Mouse (Mus musculus) kidney, postnatal 0 days (tissue): Measurements from ENCODE around the gene Slc39a11. TPM values are rescaled to one million over a fixed set of nuclear protein-coding genes. Genes with fewer than 3 reads are reported as not detected.
A peak's percentile ranks its signal among the peaks of the same experiment; 100 is the strongest.

Experiments
- ATAC-seq: fragments of 200-750 bp; cut with Nextera tagmentation; replicated peaks from 2 replicates; pipeline ENCODE4 v1.8.0; 2017; ENCODE audit warnings: low read depth, moderate number of reproducible peaks, moderate TSS enrichment, moderate library complexity; ENCODE audit not compliant: low FRiP score
- DNase-seq: peaks from one replicate; pipeline ENCODE4 v3.0.0-alpha.2; 2016; ENCODE audit warnings: low spot score
- H3K27ac ChIP-seq: fragments of 300-500 bp; sonication (generic); 2 replicates; pipeline ENCODE4 v1.5.1; 2014; ENCODE audit warnings: mild to moderate bottlenecking
- H3K27me3 ChIP-seq: fragments of 300-500 bp; sonication (generic); 2 replicates; pipeline ENCODE4 v1.6.1; 2014; ENCODE audit warnings: low read length, mixed read lengths; ENCODE audit not compliant: insufficient read depth
- H3K36me3 ChIP-seq: fragments of 300-500 bp; sonication (generic); 2 replicates; pipeline ENCODE4 v1.6.1; 2014; ENCODE audit warnings: low read length, mixed read lengths; ENCODE audit not compliant: insufficient read depth
- H3K4me1 ChIP-seq: fragments of 300-500 bp; sonication (generic); replicated peaks from 2 replicates; pipeline ENCODE4 v1.6.1; 2014; ENCODE audit warnings: antibody characterized with exemption, low read length, mixed read lengths; ENCODE audit not compliant: insufficient read depth
- H3K4me2 ChIP-seq: fragments of 300-500 bp; sonication (generic); 2 replicates; pipeline ENCODE4 v1.6.1; 2014; ENCODE audit warnings: mild to moderate bottlenecking, low read length, moderate library complexity, mixed read lengths
- H3K4me3 ChIP-seq: fragments of 300-500 bp; sonication (generic); replicated peaks from 2 replicates; pipeline ENCODE4 v1.5.1; 2014; ENCODE audit warnings: low read depth, low read length
- H3K9ac ChIP-seq: fragments of 300-500 bp; sonication (generic); 2 replicates; pipeline ENCODE4 v1.6.1; 2014; ENCODE audit warnings: low read depth, low read length
- H3K9me3 ChIP-seq: fragments of 300-500 bp; sonication (generic); replicated peaks from 2 replicates; pipeline ENCODE4 v1.6.1; 2016; ENCODE audit warnings: low read length, inconsistent platforms, mixed read lengths
- CTCF ChIP-seq: IDR thresholded peaks from 2 replicates; pipeline ENCODE4 v1.5.1; 2016; ENCODE audit warnings: antibody characterized with exemption, low read depth, mild to moderate bottlenecking, moderate library complexity
- WGBS: fragments of 180-500 bp; shearing (Covaris S2); extraction: QIAGEN DNeasy Blood & Tissue Kit; methylation state at CpG from one replicate; pipeline ENCODE4 v1.1.7; 2014; 5-methylcytosine and 5-hydroxymethylcytosine counted together
- polyA plus RNA-seq: library from polyadenylated mRNA; unstranded; fragments of >200 nt; fragmentation: Nextera tagmentation; extraction: Ambion mirVana; gene quantifications from 2 replicates; pipeline ENCODE4 v1.2.1, GENCODE M21; 2015

Slc39a11 gene
- 22.8 and 23.3 TPM in 2 replicates for polyA plus RNA-seq

GRCm38 (mm10) chr11:113649353-113650210, at the start of gene Slc39a11:
Slc39a11 (minus strand) TSS chr11:113650079.
- WGBS, result under 1% methylated on average over 87 of the region's 91 CpGs
- peak within 1 kb of the TSS; percentile 72 for H3K4me2 ChIP-seq
- H3K4me1 ChIP-seq, result peaks cover 10% of the 10 kb centered on the region; the same call in 1 of the 2 replicates
- no peaks in the 10 kb centered on the region for H3K27me3 ChIP-seq
- peak within 1 kb of the TSS; percentile 87 for H3K27ac ChIP-seq
- ATAC-seq (peak; percentile 53), DNase-seq (peak; percentile 77)
- H3K36me3 ChIP-seq, result peaks cover 24% of the 10 kb centered on the region
- H3K4me3 ChIP-seq, result peak within 1 kb of the TSS; percentile 95
- peak within 1 kb of the TSS; percentile 97 for H3K9ac ChIP-seq
- peak; percentile 45; the same call in 1 of the 2 replicates for TF ChIP-seq CTCF
- H3K9me3 ChIP-seq, result no peaks in the 10 kb centered on the region

GRCm38 (mm10) chr11:113699643-113700042, 49.8 kb upstream of the Slc39a11 start:
- Histone ChIP-seq H3K4me2 (no peak overlapping the region), H3K9me3 (no peaks in the 10 kb centered on the region), H3K4me3 (no peak overlapping the region), H3K4me1 (no peaks in the 10 kb centered on the region; the same call in 1 of the 2 replicates), H3K9ac (no peak overlapping the region), H3K36me3 (peaks cover 11% of the 10 kb centered on the region), H3K27ac (no peak overlapping the region), H3K27me3 (no peaks in the 10 kb centered on the region)
- no peak for TF ChIP-seq CTCF
- DNase-seq (no peak), ATAC-seq (no peak)
- 81% methylated on average over 7 of the region's 7 CpGs for WGBS

GRCm38 (mm10) chr11:113698013-113698545, 48.2 kb upstream of the Slc39a11 start:
- 34% methylated on average over 12 of the region's 12 CpGs for WGBS
- Histone ChIP-seq H3K4me1 (no peaks in the 10 kb centered on the region), H3K27me3 (no peaks in the 10 kb centered on the region), H3K4me3 (no peak overlapping the region), H3K36me3 (peaks cover 14% of the 10 kb centered on the region), H3K27ac (peak overlapping the region; percentile 40; the same call in 1 of the 2 replicates), H3K9ac (no peak overlapping the region), H3K9me3 (no peaks in the 10 kb centered on the region), H3K4me2 (no peak overlapping the region)
- ATAC-seq (peak; percentile 87), DNase-seq (peak; percentile 85)
- TF ChIP-seq CTCF, result no peak

GRCm38 (mm10) chr11:113697571-113697970, 47.7 kb upstream of the Slc39a11 start:
- H3K4me1 ChIP-seq, result no peaks in the 10 kb centered on the region
- H3K27ac ChIP-seq, result peak overlapping the region; percentile 40; the same call in 1 of the 2 replicates
- H3K27me3 ChIP-seq, result no peaks in the 10 kb centered on the region
- ATAC-seq (no peak), DNase-seq (no peak)
- H3K4me2 ChIP-seq, result no peak overlapping the region
- H3K4me3 ChIP-seq, result no peak overlapping the region
- TF ChIP-seq CTCF, result no peak
- WGBS, result 63% methylated on average over 5 of the region's 5 CpGs
- peaks cover 17% of the 10 kb centered on the region for H3K36me3 ChIP-seq
- H3K9ac ChIP-seq, result no peak overlapping the region
- H3K9me3 ChIP-seq, result no peaks in the 10 kb centered on the region

GRCm38 (mm10) chr11:113691851-113692250, 42.0 kb upstream of the Slc39a11 start:
- H3K9me3 ChIP-seq, result no peaks in the 10 kb centered on the region
- H3K36me3 ChIP-seq, result peaks cover 38% of the 10 kb centered on the region
- H3K4me2 ChIP-seq, result no peak overlapping the region
- no peaks in the 10 kb centered on the region for H3K27me3 ChIP-seq
- WGBS, result 62% methylated on average over 3 of the region's 3 CpGs
- TF ChIP-seq CTCF, result no peak
- H3K27ac ChIP-seq, result no peak overlapping the region
- H3K4me3 ChIP-seq, result no peak overlapping the region
- H3K9ac ChIP-seq, result no peak overlapping the region
- no peaks in the 10 kb centered on the region for H3K4me1 ChIP-seq
- ATAC-seq (no peak), DNase-seq (no peak)

- ATAC-seq, result no peak
- no peak for TF ChIP-seq CTCF
- no peak overlapping the region for H3K4me3 ChIP-seq
- H3K27me3 ChIP-seq, result no peaks in the 10 kb centered on the region
- no peak overlapping the region for H3K9ac ChIP-seq
- no peak for DNase-seq
- H3K9me3 ChIP-seq, result no peaks in the 10 kb centered on the region
- peaks cover 38% of the 10 kb centered on the region for H3K36me3 ChIP-seq
- H3K27ac ChIP-seq, result no peak overlapping the region
- WGBS, result 81% methylated on average over 5 of the region's 5 CpGs
- H3K4me1 ChIP-seq, result no peaks in the 10 kb centered on the region
- no peak overlapping the region for H3K4me2 ChIP-seq
Measured at GRCm38 (mm10) chr11:113691318-113691717, 41.4 kb upstream of the Slc39a11 start.
